Mouse (Mus musculus) kidney, adult 2 months (tissue): Measurements from ENCODE around the gene Mybbp1a.

ENCODE experiments used
- CTCF ChIP-seq: fragments of 200-500 bp; conservative IDR thresholded peaks from 2 replicates; pipeline ENCODE4 v1.5.1; 2011; ENCODE audit warnings: low read depth, mild to moderate bottlenecking, control low read depth, low read length, moderate library complexity, mixed read lengths; ENCODE audit not compliant: insufficient read depth, insufficient read length
- POLR2A ChIP-seq: fragments of 200-500 bp; IDR thresholded peaks from one replicate; pipeline ENCODE4 v1.6.1; 2011; ENCODE audit warnings: low read depth, low read length, control low read depth

DNA sequence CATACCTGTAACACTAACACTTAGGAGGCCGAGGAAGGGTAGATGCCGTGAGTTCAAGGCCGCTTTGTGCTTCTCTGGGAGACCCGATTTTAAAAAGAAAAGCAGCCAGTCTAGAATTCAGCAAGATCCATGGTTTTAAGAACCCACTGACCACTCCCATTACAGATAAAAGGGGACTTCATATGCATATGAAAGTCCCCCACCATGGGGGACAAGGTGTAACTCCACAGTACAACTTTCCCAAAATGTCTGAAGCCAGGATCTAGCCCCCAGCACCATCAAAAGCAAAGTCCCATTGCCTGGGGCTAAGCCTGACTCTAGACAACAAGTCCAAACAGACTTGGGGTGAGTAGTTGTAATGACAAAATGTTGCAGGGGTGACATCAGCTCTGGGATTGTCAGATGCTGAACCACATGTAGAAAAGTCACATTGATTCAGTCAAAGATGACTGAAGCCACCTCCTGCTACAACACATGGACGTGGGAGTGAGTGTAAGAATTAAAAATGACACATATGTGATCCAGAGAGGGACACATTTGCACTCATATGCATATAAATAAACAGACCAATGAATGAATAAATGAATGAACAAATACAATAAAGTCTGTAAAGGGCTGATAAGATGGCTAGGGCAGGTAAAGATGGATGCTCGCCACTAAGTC lies 20.6 kb upstream of the Mybbp1a start:
- TF ChIP-seq CTCF, result no peak
- TF ChIP-seq POLR2A, result no peak
